Mouse (Mus musculus): Measurements from ENCODE around the gene A230050P20Rik.
A peak's percentile ranks its signal among the peaks of the same experiment; 100 is the strongest.

- TF ChIP-seq CTCF (IDR thresholded peaks at IDR 0.05; ENCODE audit: low read depth) (peak; percentile 28; the same call in 1 of the 2 replicates), EP300 (IDR thresholded peaks at IDR 0.05; ENCODE audit: low read depth) (no peak)
Observed at GRCm38 (mm10) chr9:20870211-20871173, 2.0 kb downstream of the A230050P20Rik start.

All from liver, postnatal 0 days (tissue).